Mouse (Mus musculus) hindbrain, embryonic 16.5 days (tissue): Measurements from ENCODE around the gene Hesx1. TPM values are rescaled to one million over a fixed set of nuclear protein-coding genes. Genes with fewer than 3 reads are reported as not detected.

ENCODE experiments used
- ATAC-seq: fragments of 200-750 bp; cut with Nextera tagmentation; 2 replicates; pipeline ENCODE4 v1.8.0; 2017; ENCODE audit warnings: moderate TSS enrichment, moderate library complexity
- H3K27ac ChIP-seq: fragments of 300-500 bp; sonication (generic); 2 replicates; pipeline ENCODE4 v1.5.1; 2014; ENCODE audit warnings: low read depth, mild to moderate bottlenecking, control low read depth, low read length, moderate library complexity
- H3K27me3 ChIP-seq: fragments of 300-500 bp; sonication (generic); replicated peaks from 2 replicates; pipeline ENCODE4 v1.6.1; 2014; ENCODE audit warnings: low read length; ENCODE audit not compliant: control insufficient read depth, insufficient read depth
- H3K36me3 ChIP-seq: fragments of 300-500 bp; sonication (generic); 2 replicates; pipeline ENCODE4 v1.6.1; 2014; ENCODE audit warnings: mild to moderate bottlenecking, low read length, moderate library complexity, mixed read lengths; ENCODE audit not compliant: control insufficient read depth, insufficient read depth
- H3K4me1 ChIP-seq: fragments of 300-500 bp; sonication (generic); 2 replicates; pipeline ENCODE4 v1.6.1; 2014; ENCODE audit warnings: low read depth, low read length; ENCODE audit not compliant: control insufficient read depth, insufficient read depth
- H3K4me2 ChIP-seq: fragments of 300-500 bp; sonication (generic); 2 replicates; pipeline ENCODE4 v1.6.1; 2014; ENCODE audit warnings: mild to moderate bottlenecking, low read length, control low read depth, moderate library complexity
- H3K4me3 ChIP-seq: fragments of 300-500 bp; sonication (generic); 2 replicates; pipeline ENCODE4 v1.5.1; 2014; ENCODE audit warnings: mild to moderate bottlenecking, low read length, control low read depth, moderate library complexity
- H3K9ac ChIP-seq: fragments of 300-500 bp; sonication (generic); 2 replicates; pipeline ENCODE4 v1.6.1; 2014; ENCODE audit warnings: low read depth, mild to moderate bottlenecking, control low read depth, low read length, moderate library complexity
- H3K9me3 ChIP-seq: fragments of 300-500 bp; sonication (generic); 2 replicates; pipeline ENCODE4 v1.6.1; 2014; ENCODE audit warnings: mild to moderate bottlenecking, low read length, moderate library complexity; ENCODE audit not compliant: control insufficient read depth
- WGBS: fragments of 180-500 bp; shearing (Covaris S2); extraction: QIAGEN DNeasy Blood & Tissue Kit; methylation state at CpG from one replicate; pipeline ENCODE4 v1.1.7; 2014; 5-methylcytosine and 5-hydroxymethylcytosine counted together
- polyA plus RNA-seq: library from polyadenylated mRNA; unstranded; fragments of >200 nt; fragmentation: Nextera tagmentation; extraction: Ambion mirVana; gene quantifications from 2 replicates; pipeline ENCODE4 v1.2.1, GENCODE M21; 2015

Gene Hesx1
- polyA plus RNA-seq, 1 experiment from 2014 or later, result 0.48 TPM

DNA sequence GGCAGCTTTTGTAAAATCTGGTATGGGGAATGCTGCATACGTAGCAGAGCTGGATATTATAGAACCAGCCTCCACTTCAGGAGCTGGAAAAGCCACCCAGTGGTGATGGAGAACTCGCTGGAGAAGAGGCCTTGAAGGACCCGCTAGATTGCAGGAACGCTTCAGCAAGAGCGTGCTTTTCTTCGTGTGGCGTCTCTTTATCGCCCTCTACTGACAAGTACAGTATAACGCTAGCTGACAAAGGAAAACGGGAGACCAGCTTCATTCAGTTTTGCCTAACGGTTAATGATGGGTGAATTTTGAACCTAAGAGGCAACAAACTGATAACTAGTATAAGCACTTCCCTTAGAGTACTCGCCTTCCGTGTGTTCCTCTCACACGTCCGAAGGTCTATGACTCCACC lies 35.6 kb downstream of the Hesx1 start:
- H3K4me3 ChIP-seq, result no peak overlapping the region
- no peaks in the 10 kb centered on the region for H3K36me3 ChIP-seq
- H3K4me1 ChIP-seq, result no peaks in the 10 kb centered on the region
- H3K4me2 ChIP-seq, result peak overlapping the region; percentile 18
- H3K27ac ChIP-seq, result peak overlapping the region; percentile 6; the same call in 1 of the 2 replicates
- ATAC-seq, result peak; percentile 89
- 3% methylated on average over 15 of the region's 15 CpGs for WGBS
- no peaks in the 10 kb centered on the region; the same call in 1 of the 2 replicates for H3K27me3 ChIP-seq
- H3K9me3 ChIP-seq, result no peaks in the 10 kb centered on the region
- H3K9ac ChIP-seq, result peak overlapping the region; percentile 55

DNA sequence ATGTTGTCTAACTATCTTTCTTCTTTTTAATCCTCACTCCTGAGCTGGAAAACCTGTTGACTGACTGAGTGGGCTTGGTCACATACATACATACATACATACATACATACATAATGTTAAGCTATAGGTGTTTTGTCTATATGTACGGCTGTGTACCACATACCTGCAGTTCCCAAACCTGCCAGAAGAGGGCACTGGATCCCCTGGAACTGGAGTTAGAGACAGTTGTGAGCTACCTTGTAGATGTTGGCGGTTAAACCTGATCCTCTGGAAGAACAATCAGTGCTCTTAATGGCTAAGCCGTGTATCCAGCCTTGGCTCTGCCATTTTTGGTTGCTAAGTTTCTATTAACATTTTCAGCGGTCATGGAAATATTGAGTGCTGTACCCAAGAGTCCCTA lies 36.9 kb downstream of the Hesx1 start:
- 17% methylated on average over 4 of the region's 4 CpGs for WGBS
- Histone ChIP-seq H3K27me3 (no peaks in the 10 kb centered on the region; the same call in 1 of the 2 replicates), H3K4me3 (no peak overlapping the region), H3K9ac (no peak overlapping the region), H3K27ac (no peak overlapping the region), H3K4me1 (no peaks in the 10 kb centered on the region), H3K9me3 (no peaks in the 10 kb centered on the region), H3K4me2 (no peak overlapping the region), H3K36me3 (no peaks in the 10 kb centered on the region)
- no peak for ATAC-seq

DNA sequence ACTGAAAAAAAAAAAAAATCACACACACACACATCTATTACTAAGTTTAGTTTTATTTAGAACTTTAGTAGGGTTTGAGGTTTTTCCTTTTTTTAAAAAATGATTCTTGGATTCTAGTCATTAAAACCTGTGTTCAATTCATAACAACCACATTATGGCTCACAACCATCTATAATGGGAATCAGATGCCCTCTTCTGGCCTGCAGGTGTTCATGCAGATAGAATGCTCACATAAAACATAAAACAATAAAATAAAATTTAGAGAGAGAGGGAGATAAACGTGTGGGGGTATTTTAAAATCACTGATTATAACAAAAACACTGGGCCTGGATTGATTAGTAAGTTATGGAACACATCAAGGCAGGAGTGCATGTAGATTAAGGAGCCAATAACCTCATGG lies 43.3 kb downstream of the Hesx1 start:
- H3K9me3 ChIP-seq, result no peaks in the 10 kb centered on the region
- 67% methylated on average over 1 of the region's 1 CpGs for WGBS
- H3K4me2 ChIP-seq, result no peak overlapping the region
- ATAC-seq, result no peak
- H3K36me3 ChIP-seq, result no peaks in the 10 kb centered on the region
- H3K4me3 ChIP-seq, result no peak overlapping the region
- H3K27ac ChIP-seq, result no peak overlapping the region
- H3K27me3 ChIP-seq, result peaks cover 3% of the 10 kb centered on the region
- H3K9ac ChIP-seq, result no peak overlapping the region
- peaks cover 8% of the 10 kb centered on the region for H3K4me1 ChIP-seq

DNA sequence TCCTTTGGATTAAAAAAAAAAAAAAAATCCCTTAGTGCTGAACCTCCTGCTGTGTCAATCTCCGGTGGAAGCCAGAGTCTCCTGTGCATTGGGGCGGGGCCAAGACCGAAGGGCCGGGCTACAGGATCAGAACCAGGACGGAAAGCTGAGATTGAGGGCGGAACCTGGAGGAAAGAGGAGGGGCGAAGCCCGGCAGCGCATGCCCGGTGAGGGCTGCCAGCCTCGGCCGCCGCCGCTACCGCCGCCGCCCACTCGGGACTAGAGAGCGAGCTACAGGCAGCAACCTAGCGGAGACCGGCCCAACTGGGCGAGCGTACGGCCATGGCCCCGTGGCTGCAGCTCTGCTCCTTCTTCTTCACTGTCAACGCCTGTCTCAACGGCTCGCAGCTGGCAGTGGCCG lies 44.6 kb downstream of the Hesx1 start, which contains the start of gene Il17rd:
Gene Il17rd (plus strand): TSS at position 159 of the 400 bp plus-strand sequence.
- peak; percentile 95 for ATAC-seq
- Histone ChIP-seq H3K9me3 (no peaks in the 10 kb centered on the region), H3K36me3 (no peaks in the 10 kb centered on the region), H3K27ac (peak within 1 kb of the TSS; percentile 81), H3K27me3 (peaks cover 3% of the 10 kb centered on the region), H3K4me1 (peaks cover 10% of the 10 kb centered on the region), H3K4me3 (peak within 1 kb of the TSS; percentile 99), H3K9ac (peak within 1 kb of the TSS; percentile 87), H3K4me2 (peak within 1 kb of the TSS; percentile 96)
- under 1% methylated on average over 25 of the region's 29 CpGs for WGBS

DNA sequence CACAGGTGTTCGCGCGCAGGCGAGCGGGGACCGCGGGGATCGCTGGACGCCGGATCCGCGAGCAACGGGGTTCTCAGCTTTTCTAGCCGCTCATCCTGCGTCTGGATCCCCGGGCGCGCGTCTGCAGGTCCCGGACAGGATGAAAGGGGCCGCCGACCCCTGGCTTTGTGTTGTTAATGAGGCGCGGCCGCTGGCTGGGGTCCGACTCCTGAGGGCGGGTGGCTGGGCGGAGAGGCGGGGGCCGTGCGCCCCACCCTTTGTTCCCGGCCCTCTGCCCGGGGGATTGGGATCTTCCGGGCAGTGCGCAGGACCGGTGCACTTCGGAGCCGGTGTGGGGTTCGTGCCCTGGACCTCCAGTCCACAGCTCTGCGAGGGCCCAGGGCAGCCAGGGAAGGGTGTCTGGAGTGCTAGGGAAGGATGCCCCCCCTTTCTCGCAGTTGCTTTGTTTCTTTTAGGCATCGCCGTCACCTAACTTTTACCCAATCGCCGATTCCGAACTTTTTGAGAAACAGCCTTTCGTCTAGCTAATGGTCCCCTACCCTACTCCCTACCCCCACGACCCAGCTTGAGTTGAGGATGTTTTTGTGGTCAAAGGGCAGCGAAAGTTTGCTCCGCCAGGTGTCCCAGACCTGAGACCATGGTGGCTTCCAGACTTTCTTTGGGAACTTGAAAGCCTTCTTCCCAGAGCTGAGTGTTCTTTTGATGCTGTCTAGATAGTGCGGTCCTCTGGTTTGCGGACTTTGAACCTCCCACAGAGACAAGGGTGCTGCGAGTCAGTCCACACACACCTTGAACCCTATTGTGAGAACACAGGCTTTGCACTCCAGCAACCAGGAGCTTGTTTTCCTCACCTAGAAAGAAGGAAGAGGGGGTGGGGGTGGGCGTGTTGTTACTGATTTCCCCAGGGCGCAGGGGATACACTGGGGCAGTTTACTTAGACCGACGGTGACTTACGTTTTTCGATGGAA lies 45.3 kb downstream of the Hesx1 start:
- H3K4me2 ChIP-seq, result peak overlapping the region; percentile 96
- no peaks in the 10 kb centered on the region for H3K9me3 ChIP-seq
- peak; percentile 75 for ATAC-seq
- H3K27ac ChIP-seq, result peak overlapping the region; percentile 81
- no peaks in the 10 kb centered on the region for H3K36me3 ChIP-seq
- H3K9ac ChIP-seq, result peak overlapping the region; percentile 87
- H3K27me3 ChIP-seq, result peaks cover 3% of the 10 kb centered on the region
- H3K4me1 ChIP-seq, result peaks cover 12% of the 10 kb centered on the region
- under 1% methylated on average over 56 of the region's 59 CpGs for WGBS
- peak overlapping the region; percentile 99 for H3K4me3 ChIP-seq

DNA sequence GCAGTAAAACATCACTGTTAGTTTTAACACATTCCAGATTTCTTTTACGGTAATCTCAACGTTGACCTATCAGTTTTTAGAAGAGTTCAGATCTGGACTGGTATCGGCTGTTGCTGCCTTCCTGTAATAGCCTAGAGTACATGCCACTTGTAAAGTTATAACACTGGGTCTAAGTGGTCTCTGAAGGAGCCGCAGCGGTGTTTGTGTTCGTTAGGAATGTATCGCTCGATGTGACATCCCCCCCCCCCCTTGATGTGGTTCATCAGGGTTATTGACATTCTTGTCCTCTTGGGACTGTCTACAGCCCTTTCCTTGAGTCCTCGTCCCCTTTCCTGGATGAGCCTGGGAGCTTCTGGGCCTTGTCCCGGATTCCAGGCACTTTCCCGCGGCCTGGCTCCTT lies 46.2 kb downstream of the Hesx1 start:
- WGBS, result 17% methylated on average over 12 of the region's 12 CpGs
- ATAC-seq, result no peak
- no peak overlapping the region for H3K27ac ChIP-seq
- no peaks in the 10 kb centered on the region for H3K36me3 ChIP-seq
- peaks cover 15% of the 10 kb centered on the region for H3K4me1 ChIP-seq
- H3K9ac ChIP-seq, result no peak overlapping the region
- H3K9me3 ChIP-seq, result no peaks in the 10 kb centered on the region
- H3K4me3 ChIP-seq, result peak overlapping the region; percentile 99
- H3K27me3 ChIP-seq, result peaks cover 3% of the 10 kb centered on the region
- peak overlapping the region; percentile 96 for H3K4me2 ChIP-seq

DNA sequence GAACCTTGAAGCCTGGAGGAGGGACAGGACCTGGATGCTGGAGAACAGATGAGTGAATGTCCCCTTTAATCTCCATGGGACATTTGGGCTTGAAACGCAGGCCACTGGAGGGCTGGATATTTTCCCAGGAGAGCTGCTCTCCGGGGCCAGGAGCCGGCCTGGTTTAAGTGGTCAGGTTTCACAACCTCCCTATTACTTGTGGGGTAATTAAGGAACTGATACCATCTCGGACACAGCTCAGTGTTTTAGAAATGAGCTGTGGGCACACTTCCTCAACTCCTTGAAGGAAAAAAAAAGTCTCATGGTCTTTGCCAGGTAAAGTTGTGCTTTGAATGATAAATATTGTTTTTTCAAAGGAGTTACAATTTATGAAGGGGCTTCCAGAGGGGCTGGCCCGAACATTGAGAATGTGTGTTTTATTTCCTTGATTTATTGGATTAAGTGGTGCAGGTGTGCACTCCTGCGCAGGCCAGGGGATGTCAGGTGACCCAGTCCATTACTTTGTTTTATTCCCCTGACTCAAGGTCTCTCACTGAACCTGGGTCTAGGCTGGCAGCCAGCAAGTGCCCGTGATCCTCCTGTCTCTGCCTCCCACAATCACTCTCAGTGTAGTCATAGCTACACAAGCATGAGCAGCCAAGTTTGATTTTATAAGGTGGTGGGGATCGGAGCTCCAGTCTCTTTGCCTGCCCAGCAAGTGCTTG lies 48.2 kb downstream of the Hesx1 start:
- Histone ChIP-seq H3K4me1 (peaks cover 15% of the 10 kb centered on the region), H3K9me3 (no peaks in the 10 kb centered on the region), H3K27ac (no peak overlapping the region), H3K4me2 (no peak overlapping the region), H3K27me3 (peaks cover 3% of the 10 kb centered on the region), H3K36me3 (no peaks in the 10 kb centered on the region), H3K4me3 (no peak overlapping the region), H3K9ac (no peak overlapping the region)
- WGBS, result 64% methylated on average over 8 of the region's 8 CpGs
- ATAC-seq, result no peak

DNA sequence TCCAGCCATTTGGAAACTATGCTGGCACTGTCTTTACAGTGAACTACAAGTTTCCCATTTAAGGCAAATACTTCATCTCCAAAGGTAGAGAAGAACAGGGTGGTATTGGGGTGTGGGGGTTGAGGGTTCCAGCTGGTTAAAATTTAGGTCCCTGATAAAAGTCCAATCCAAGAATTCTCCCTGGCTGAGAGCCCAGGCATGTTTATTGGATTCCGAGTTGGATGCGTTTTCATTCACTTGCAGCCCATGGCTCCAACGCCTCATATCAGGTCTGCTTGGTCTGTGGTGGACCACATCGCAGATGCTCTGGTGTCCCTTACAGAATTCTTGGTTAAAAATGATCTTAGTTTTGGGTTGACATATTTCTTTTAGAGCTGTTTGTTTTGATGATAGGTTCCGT lies 49.2 kb downstream of the Hesx1 start:
- no peak for ATAC-seq
- WGBS, result 56% methylated on average over 5 of the region's 5 CpGs
- Histone ChIP-seq H3K36me3 (no peaks in the 10 kb centered on the region), H3K4me1 (peaks cover 15% of the 10 kb centered on the region), H3K27me3 (peaks cover 3% of the 10 kb centered on the region), H3K4me3 (no peak overlapping the region), H3K4me2 (no peak overlapping the region; the same call in 1 of the 2 replicates), H3K9ac (no peak overlapping the region), H3K9me3 (no peaks in the 10 kb centered on the region), H3K27ac (no peak overlapping the region)
